Mouse (Mus musculus) myocyte (in vitro differentiated cells): ENCODE data around the gene Iqch.

ENCODE experiments used
- POLR2A ChIP-seq: IDR thresholded peaks from one replicate; pipeline ENCODE4 v1.6.1; 2011; ENCODE audit warnings: low read depth, mild to moderate bottlenecking, control low read depth, moderate library complexity; ENCODE audit not compliant: insufficient read length
- USF1 ChIP-seq: IDR thresholded peaks from one replicate; pipeline ENCODE4 v1.6.1; 2011; ENCODE audit warnings: low read depth, mild to moderate bottlenecking, control low read depth, moderate library complexity

GRCm38 (mm10) chr9:63443695-63444094 is 158.6 kb downstream of the Iqch start:
- TF ChIP-seq POLR2A (no peak), USF1 (no peak)
